Mouse (Mus musculus) hindbrain, postnatal 0 days (tissue): ENCODE data around the gene Tymp. TPM values are rescaled to one million over a fixed set of nuclear protein-coding genes. Genes with fewer than 3 reads are reported as not detected.

Source experiments
- ATAC-seq: fragments of 200-750 bp; cut with Nextera tagmentation; 2 replicates; pipeline ENCODE4 v1.8.0; 2017; ENCODE audit warnings: mild to moderate bottlenecking, moderate TSS enrichment, moderate library complexity
- DNase-seq: peaks from one replicate; pipeline ENCODE4 v3.0.0-alpha.2; 2015; ENCODE audit warnings: low spot score
- H3K27ac ChIP-seq: fragments of 300-500 bp; sonication (generic); 2 replicates; pipeline ENCODE4 v1.5.1; 2014; ENCODE audit warnings: mild to moderate bottlenecking
- H3K27me3 ChIP-seq: fragments of 300-500 bp; sonication (generic); 2 replicates; pipeline ENCODE4 v1.6.1; 2014; ENCODE audit warnings: low read length, mixed read lengths; ENCODE audit not compliant: insufficient read depth
- H3K36me3 ChIP-seq: fragments of 300-500 bp; sonication (generic); 2 replicates; pipeline ENCODE4 v1.6.1; 2014; ENCODE audit warnings: low read length, mixed read lengths; ENCODE audit not compliant: insufficient read depth
- H3K4me1 ChIP-seq: fragments of 300-500 bp; sonication (generic); 2 replicates; pipeline ENCODE4 v1.6.1; 2014; ENCODE audit warnings: antibody characterized with exemption, low read length, mixed read lengths; ENCODE audit not compliant: insufficient read depth
- H3K4me2 ChIP-seq: fragments of 300-500 bp; sonication (generic); 2 replicates; pipeline ENCODE4 v1.6.1; 2014; ENCODE audit warnings: low read depth, mild to moderate bottlenecking, low read length, moderate library complexity, mixed read lengths
- H3K4me3 ChIP-seq: fragments of 300-500 bp; sonication (generic); 2 replicates; pipeline ENCODE4 v1.5.1; 2014; ENCODE audit warnings: low read length
- H3K9ac ChIP-seq: fragments of 300-500 bp; sonication (generic); replicated peaks from 2 replicates; pipeline ENCODE4 v1.6.1; 2014; ENCODE audit warnings: mild to moderate bottlenecking, low read length, moderate library complexity, mixed read lengths
- H3K9me3 ChIP-seq: fragments of 300-500 bp; sonication (generic); 2 replicates; pipeline ENCODE4 v1.6.1; 2016; ENCODE audit warnings: low read length, mixed read lengths
- CTCF ChIP-seq: IDR thresholded peaks from 2 replicates; pipeline ENCODE4 v1.5.1; 2016; ENCODE audit warnings: antibody characterized with exemption, control low read depth, low read depth
- WGBS: fragments of 180-500 bp; shearing (Covaris S2); extraction: QIAGEN DNeasy Blood & Tissue Kit; methylation state at CpG from one replicate; pipeline ENCODE4 v1.1.7; 2014; 5-methylcytosine and 5-hydroxymethylcytosine counted together
- polyA plus RNA-seq: library from polyadenylated mRNA; unstranded; fragments of >200 nt; fragmentation: Nextera tagmentation; extraction: Ambion mirVana; gene quantifications from 2 replicates; pipeline ENCODE4 v1.2.1, GENCODE M21; 2015
- total RNA-seq: library from RNA; depleted of rRNA; stranded (reverse); fragments of >200 nt; gene quantifications from 2 replicates; pipeline ENCODE4 v1.2.3, GENCODE M21; 2014; rRNA removed

Gene Tymp
- total RNA-seq (7.8 and 8.9 TPM in 2 replicates), polyA plus RNA-seq (3.6 and 3.9 TPM in 2 replicates)

GRCm38 (mm10) chr15:89376957-89377356 lies at the start of gene Tymp:
TSS of gene Tymp (minus strand) at chr15:89377039.
- H3K9me3 ChIP-seq: no peaks in the 10 kb centered on the region
- WGBS: 29% methylated on average over 16 of the region's 16 CpGs
- H3K27ac ChIP-seq: no peak within 1 kb of the TSS
- no peak for TF ChIP-seq CTCF
- no peak within 1 kb of the TSS for H3K4me3 ChIP-seq
- H3K4me2 ChIP-seq: no peak within 1 kb of the TSS
- peaks cover 9% of the 10 kb centered on the region; the same call in 1 of the 2 replicates for H3K4me1 ChIP-seq
- H3K9ac ChIP-seq: no peak within 1 kb of the TSS
- ATAC-seq (no peak), DNase-seq (no peak)
- peaks cover 3% of the 10 kb centered on the region; the same call in 1 of the 2 replicates for H3K36me3 ChIP-seq
- H3K27me3 ChIP-seq: peaks cover 24% of the 10 kb centered on the region

GRCm38 (mm10) chr15:89425711-89426121 lies 48.9 kb upstream of the Tymp start, which contains the start of gene Cpt1b:
TSS of gene Cpt1b (minus strand) at chr15:89425863.
- Histone ChIP-seq H3K4me3 (no peak within 1 kb of the TSS), H3K27ac (no peak within 1 kb of the TSS), H3K4me1 (peaks cover 8% of the 10 kb centered on the region; the same call in 1 of the 2 replicates), H3K27me3 (no peaks in the 10 kb centered on the region), H3K4me2 (no peak within 1 kb of the TSS), H3K9ac (no peak within 1 kb of the TSS), H3K9me3 (no peaks in the 10 kb centered on the region), H3K36me3 (peaks cover 18% of the 10 kb centered on the region)
- ATAC-seq: no peak
- WGBS: 48% methylated on average over 6 of the region's 6 CpGs
- DNase-seq: no peak
- TF ChIP-seq CTCF: no peak

DNA sequence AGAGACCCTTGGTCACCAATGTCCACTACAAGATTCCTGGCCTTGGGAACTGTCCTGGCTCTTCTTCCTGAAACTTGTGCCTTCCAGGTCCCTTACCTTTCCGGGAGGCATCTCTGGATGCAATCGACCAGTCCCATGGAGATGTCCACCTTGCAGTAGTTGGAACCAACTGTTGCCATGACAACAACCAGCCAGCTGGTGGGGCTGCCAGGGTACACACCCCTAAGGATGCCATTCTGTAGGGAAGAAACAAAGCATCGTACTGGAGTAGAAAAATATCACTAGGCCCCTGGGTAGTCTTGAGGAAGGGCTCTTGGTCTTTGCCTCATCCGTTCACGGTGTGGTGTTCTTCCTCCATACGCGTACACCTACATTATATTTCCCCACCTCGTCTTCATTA lies 47.8 kb upstream of the Tymp start:
- Histone ChIP-seq H3K36me3 (peaks cover 22% of the 10 kb centered on the region), H3K9me3 (no peaks in the 10 kb centered on the region), H3K4me2 (no peak overlapping the region), H3K27ac (no peak overlapping the region), H3K4me3 (no peak overlapping the region), H3K9ac (no peak overlapping the region), H3K27me3 (no peaks in the 10 kb centered on the region), H3K4me1 (peaks cover 8% of the 10 kb centered on the region; the same call in 1 of the 2 replicates)
- no peak for ATAC-seq
- no peak for DNase-seq
- no peak for TF ChIP-seq CTCF
- 80% methylated on average over 8 of the region's 8 CpGs for WGBS

GRCm38 (mm10) chr15:89421938-89422337 lies 45.1 kb upstream of the Tymp start:
- H3K9me3 ChIP-seq: no peaks in the 10 kb centered on the region
- no peak for TF ChIP-seq CTCF
- H3K4me2 ChIP-seq: no peak overlapping the region
- WGBS: 95% methylated on average over 9 of the region's 9 CpGs
- no peaks in the 10 kb centered on the region for H3K4me1 ChIP-seq
- no peak for DNase-seq
- H3K4me3 ChIP-seq: no peak overlapping the region
- peaks cover 36% of the 10 kb centered on the region for H3K36me3 ChIP-seq
- H3K27me3 ChIP-seq: no peaks in the 10 kb centered on the region
- H3K9ac ChIP-seq: no peak overlapping the region
- no peak for ATAC-seq
- no peak overlapping the region for H3K27ac ChIP-seq

GRCm38 (mm10) chr15:89415282-89415681 lies 38.4 kb upstream of the Tymp start:
- no peak for TF ChIP-seq CTCF
- H3K4me1 ChIP-seq: no peaks in the 10 kb centered on the region
- peaks cover 27% of the 10 kb centered on the region; the same call in 1 of the 2 replicates for H3K36me3 ChIP-seq
- H3K4me2 ChIP-seq: no peak overlapping the region
- no peaks in the 10 kb centered on the region for H3K9me3 ChIP-seq
- no peak overlapping the region for H3K27ac ChIP-seq
- DNase-seq (no peak), ATAC-seq (no peak)
- H3K4me3 ChIP-seq: no peak overlapping the region
- H3K27me3 ChIP-seq: no peaks in the 10 kb centered on the region
- 87% methylated on average over 8 of the region's 8 CpGs for WGBS
- H3K9ac ChIP-seq: no peak overlapping the region

DNA sequence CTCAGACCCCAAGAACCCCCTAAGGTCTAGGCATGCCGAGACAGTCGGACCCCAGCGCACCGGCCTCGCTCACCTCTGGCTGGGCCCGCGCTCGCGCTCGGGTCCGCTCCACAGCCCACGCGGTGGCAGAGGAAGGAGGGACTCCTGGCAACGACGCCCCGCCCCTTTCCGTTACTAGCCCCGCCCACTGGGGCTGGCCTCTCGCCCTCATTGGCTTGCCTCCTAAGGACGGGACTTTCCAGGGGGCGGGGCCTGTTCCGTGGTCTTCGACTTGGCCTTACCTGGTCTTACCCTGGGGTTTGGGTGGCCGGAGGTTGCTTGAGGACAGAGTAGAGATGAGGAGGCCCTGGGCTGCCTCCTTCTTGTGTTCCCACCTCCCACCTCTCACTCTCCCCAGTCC lies 33.3 kb upstream of the Tymp start, which contains the start of gene Syce3:
Gene Syce3 (minus strand): TSS at position 386 of the 400 bp plus-strand sequence.
- Histone ChIP-seq H3K36me3 (no peaks in the 10 kb centered on the region), H3K9ac (no peak within 1 kb of the TSS), H3K4me1 (no peaks in the 10 kb centered on the region), H3K4me3 (no peak within 1 kb of the TSS), H3K27me3 (no peaks in the 10 kb centered on the region), H3K27ac (no peak within 1 kb of the TSS), H3K9me3 (peaks cover 5% of the 10 kb centered on the region), H3K4me2 (no peak within 1 kb of the TSS)
- DNase-seq: no peak
- 89% methylated on average over 22 of the region's 24 CpGs for WGBS
- no peak for ATAC-seq
- no peak for TF ChIP-seq CTCF

- DNase-seq (no peak), ATAC-seq (no peak)
- H3K4me3 ChIP-seq: no peak overlapping the region
- no peak for TF ChIP-seq CTCF
- no peaks in the 10 kb centered on the region for H3K4me1 ChIP-seq
- H3K9me3 ChIP-seq: peaks cover 5% of the 10 kb centered on the region
- no peak overlapping the region for H3K4me2 ChIP-seq
- H3K27ac ChIP-seq: no peak overlapping the region
- H3K9ac ChIP-seq: no peak overlapping the region
- no peaks in the 10 kb centered on the region for H3K36me3 ChIP-seq
- no peaks in the 10 kb centered on the region for H3K27me3 ChIP-seq
These were observed 29.9 kb upstream of the Tymp start for GRCm38 (mm10) chr15:89406691-89407090.
